Mouse (Mus musculus) frontal cortex, adult (tissue): ENCODE measurements around the gene H2afj.
"Not testable (repeated sequence)": the region's sequence is repeated elsewhere in the genome, so short reads cannot be mapped to it uniquely, and the experiment has no call there.

ENCODE experiments used
- ATAC-seq: cut with Nextera tagmentation; 2 replicates; pipeline ENCODE4 v1.9.2; 2017; ENCODE audit warnings: mild to moderate bottlenecking, moderate library complexity, mixed read lengths; ENCODE audit not compliant: low TSS enrichment

Gene H2afj

GRCm38 (mm10) chr6:136808014-136808417 lies at the start of gene H2afj:
Gene H2afj, plus strand, starts transcription at chr6:136808244.
- peak; percentile 76 for ATAC-seq

GRCm38 (mm10) chr6:136763912-136764311 lies 44.1 kb upstream of the H2afj start:
- no peak for ATAC-seq

GRCm38 (mm10) chr6:136769143-136769542 lies 38.9 kb upstream of the H2afj start:
- ATAC-seq: no peak

GRCm38 (mm10) chr6:136769859-136770258 lies 38.2 kb upstream of the H2afj start:
- ATAC-seq: no peak

- ATAC-seq: no peak
Observed at GRCm38 (mm10) chr6:136776392-136776791, 31.7 kb upstream of the H2afj start.

- no peak for ATAC-seq
Observed at GRCm38 (mm10) chr6:136781377-136781986, 26.6 kb upstream of the H2afj start, which contains the start of gene Gucy2c. Gene Gucy2c, minus strand, starts transcription at chr6:136781765.

GRCm38 (mm10) chr6:136782146-136782545 lies 25.9 kb upstream of the H2afj start:
- ATAC-seq: no peak

- ATAC-seq: peak; percentile 78
Observed at GRCm38 (mm10) chr6:136782761-136783160, 25.3 kb upstream of the H2afj start.

GRCm38 (mm10) chr6:136789391-136789971 lies 18.6 kb upstream of the H2afj start:
- ATAC-seq: no peak; the same call in 1 of the 2 replicates

- ATAC-seq: no peak
Observed at GRCm38 (mm10) chr6:136792884-136793758, 14.9 kb upstream of the H2afj start.

GRCm38 (mm10) chr6:136793831-136794525 lies 14.1 kb upstream of the H2afj start:
- no peak for ATAC-seq

- no peak for ATAC-seq
Observed at GRCm38 (mm10) chr6:136795110-136795509, 12.9 kb upstream of the H2afj start.

GRCm38 (mm10) chr6:136795850-136796249 lies 12.2 kb upstream of the H2afj start:
- ATAC-seq: no peak

GRCm38 (mm10) chr6:136797874-136798693 lies 10.0 kb upstream of the H2afj start:
- ATAC-seq: not testable (repeated sequence)

GRCm38 (mm10) chr6:136800710-136801109 lies 7.3 kb upstream of the H2afj start:
- no peak for ATAC-seq

GRCm38 (mm10) chr6:136801274-136801673 lies 6.8 kb upstream of the H2afj start:
- no peak for ATAC-seq

- ATAC-seq: no peak; the same call in 1 of the 2 replicates
Observed at GRCm38 (mm10) chr6:136803093-136803738, 4.8 kb upstream of the H2afj start.

- peak; percentile 79 for ATAC-seq
Observed at GRCm38 (mm10) chr6:136803739-136804633, 4.1 kb upstream of the H2afj start, which contains the start of gene Hist4h4. Gene Hist4h4, minus strand, starts transcription at chr6:136804415.

GRCm38 (mm10) chr6:136804705-136805408 lies 3.2 kb upstream of the H2afj start:
- no peak for ATAC-seq
